Mouse (Mus musculus) heart, embryonic 14.5 days (tissue): ENCODE data around the gene Slc25a25. TPM values are rescaled to one million over a fixed set of nuclear protein-coding genes. Genes with fewer than 3 reads are reported as not detected.

Experiments
- ATAC-seq: fragments of 200-750 bp; cut with Nextera tagmentation; 2 replicates; pipeline ENCODE4 v1.8.0; 2017; ENCODE audit warnings: low read depth, moderate TSS enrichment; ENCODE audit not compliant: insufficient number of reproducible peaks, insufficient read depth, low FRiP score
- H3K27ac ChIP-seq, 2 experiments: fragments of 200-500 bp in 1 of 2; fragments of 300-500 bp in 1 of 2; sonication (generic) in 1 of 2; replicated peaks in 1 of 2; 2 replicates each; pipeline ENCODE4 v1.5.1; 2012 to 2014; ENCODE audit warnings: low read depth in 2 of 2, low read length in 2 of 2, control low read depth in 1 of 2, mild to moderate bottlenecking in 1 of 2, mixed read lengths in 1 of 2; ENCODE audit not compliant: control insufficient read depth in 1 of 2, insufficient read depth in 1 of 2
- H3K27me3 ChIP-seq: fragments of 300-500 bp; sonication (generic); 2 replicates; pipeline ENCODE4 v1.6.1; 2014; ENCODE audit warnings: mild to moderate bottlenecking, low read length, control low read depth; ENCODE audit not compliant: control insufficient read depth, insufficient read depth
- H3K36me3 ChIP-seq: fragments of 300-500 bp; sonication (generic); 2 replicates; pipeline ENCODE4 v1.6.1; 2014; ENCODE audit warnings: mild to moderate bottlenecking, control low read depth, low read length, mixed read lengths; ENCODE audit not compliant: control insufficient read depth, insufficient read depth
- H3K4me1 ChIP-seq, 2 experiments: fragments of 200-500 bp in 1 of 2; fragments of 300-500 bp in 1 of 2; sonication (generic) in 1 of 2; 2 replicates each; pipeline ENCODE4 v1.6.1; 2012 to 2014; ENCODE audit warnings: low read length in 2 of 2, control low read depth in 1 of 2, mixed read lengths in 1 of 2; ENCODE audit not compliant: control insufficient read depth in 2 of 2, insufficient read depth in 2 of 2
- H3K4me2 ChIP-seq: fragments of 300-500 bp; sonication (generic); 2 replicates; pipeline ENCODE4 v1.6.1; 2014; ENCODE audit warnings: mild to moderate bottlenecking, low read length
- H3K4me3 ChIP-seq, 2 experiments: fragments of 200-500 bp in 1 of 2; fragments of 300-500 bp in 1 of 2; sonication (generic) in 1 of 2; 2 replicates each; pipeline ENCODE4 v1.5.1; 2012 to 2014; ENCODE audit warnings: low read length in 2 of 2, mild to moderate bottlenecking in 2 of 2, control low read depth in 1 of 2, low read depth in 1 of 2, moderate library complexity in 1 of 2; ENCODE audit not compliant: control insufficient read depth in 1 of 2, insufficient read depth in 1 of 2
- H3K9ac ChIP-seq: fragments of 300-500 bp; sonication (generic); 2 replicates; pipeline ENCODE4 v1.6.1; 2014; ENCODE audit warnings: mild to moderate bottlenecking, low read length
- H3K9me3 ChIP-seq: fragments of 300-500 bp; sonication (generic); 2 replicates; pipeline ENCODE4 v1.6.1; 2016; ENCODE audit warnings: low read length, control low read depth; ENCODE audit not compliant: control insufficient read depth
- WGBS: fragments of 180-500 bp; shearing (Covaris S2); extraction: QIAGEN DNeasy Blood & Tissue Kit; methylation state at CpG from one replicate; pipeline ENCODE4 v1.1.7; 2014; 5-methylcytosine and 5-hydroxymethylcytosine counted together
- polyA plus RNA-seq: library from polyadenylated mRNA; unstranded; fragments of >200 nt; fragmentation: Nextera tagmentation; extraction: Ambion mirVana; gene quantifications from 2 replicates; pipeline ENCODE4 v1.2.1, GENCODE M21; 2014

Slc25a25 gene
- polyA plus RNA-seq, 1 experiment from 2014 or later, result 8.0 TPM

- no peaks in the 10 kb centered on the region for H3K9me3 ChIP-seq
- peak within 1 kb of the TSS; percentile 50 to 94 for H3K27ac ChIP-seq
- H3K4me1 ChIP-seq, result peaks cover 22 to 50% of the 10 kb centered on the region in 2 experiments
- H3K27me3 ChIP-seq, result no peaks in the 10 kb centered on the region
- H3K4me3 ChIP-seq, result peak within 1 kb of the TSS; percentile 64 to 82
- 0 out of 2 replicates have a peak, but pooled peaks cover 5% of the 10 kb centered on the region for H3K36me3 ChIP-seq
- peak within 1 kb of the TSS; percentile 94 for H3K4me2 ChIP-seq
- ATAC-seq, result no peak
- H3K9ac ChIP-seq, result peak within 1 kb of the TSS; percentile 87
- WGBS, result 71% methylated on average over 15 of the region's 15 CpGs
These were observed 1.2 kb downstream of the Slc25a25 start, which contains the start of gene Naif1 for GRCm38 (mm10) chr2:32449761-32450754. Gene Naif1, plus strand, starts transcription at chr2:32450457.

- peaks cover 13% of the 10 kb centered on the region; the same call in 1 of the 2 replicates for H3K36me3 ChIP-seq
- H3K4me2 ChIP-seq, result no peak overlapping the region
- H3K27me3 ChIP-seq, result no peaks in the 10 kb centered on the region
- no peak overlapping the region for H3K9ac ChIP-seq
- 81% methylated on average over 1 of the region's 1 CpGs for WGBS
- no peak for ATAC-seq
- no peaks in the 10 kb centered on the region for H3K9me3 ChIP-seq
- H3K4me1 ChIP-seq, result peaks cover 17 to 41% of the 10 kb centered on the region in 2 experiments
- H3K4me3 ChIP-seq, result no peak overlapping the region
- peak overlapping the region in 1 of 2 experiments; percentile 19; a peak in 1 of 4 replicates for H3K27ac ChIP-seq
These were observed 2.8 kb downstream of the Slc25a25 start for GRCm38 (mm10) chr2:32448480-32448879.

GRCm38 (mm10) chr2:32447264-32447936 lies 3.8 kb downstream of the Slc25a25 start:
- Histone ChIP-seq H3K27ac (peak overlapping the region; percentile 79 to 94), H3K27me3 (no peaks in the 10 kb centered on the region), H3K9me3 (no peaks in the 10 kb centered on the region), H3K4me2 (peak overlapping the region; percentile 52), H3K9ac (peak overlapping the region; percentile 64), H3K36me3 (peaks cover 13% of the 10 kb centered on the region; the same call in 1 of the 2 replicates), H3K4me3 (no peak overlapping the region), H3K4me1 (peaks cover 11 to 30% of the 10 kb centered on the region in 2 experiments)
- ATAC-seq, result no peak
- WGBS, result 30% methylated on average over 9 of the region's 9 CpGs

DNA sequence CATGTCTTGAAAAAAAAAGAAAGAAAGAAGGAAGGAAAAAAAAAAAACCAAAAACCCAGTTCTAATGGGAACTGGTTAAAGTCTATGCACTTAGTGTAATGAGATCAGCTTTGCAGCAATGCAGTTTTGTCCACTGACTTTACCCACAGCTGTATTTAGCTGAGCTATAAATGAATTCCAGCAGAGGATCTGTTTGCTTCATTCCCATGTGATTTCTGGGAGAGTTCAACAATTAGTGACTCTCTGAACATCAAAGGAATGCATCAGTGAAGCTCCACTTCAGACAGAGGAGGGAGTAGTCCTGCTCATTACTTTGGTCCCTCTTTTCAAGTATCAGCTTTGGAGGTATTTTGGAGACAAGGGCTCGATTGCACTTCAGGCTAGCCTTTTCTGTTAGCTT lies 5.7 kb downstream of the Slc25a25 start:
- no peak overlapping the region for H3K9ac ChIP-seq
- no peak for ATAC-seq
- no peak overlapping the region for H3K4me3 ChIP-seq
- H3K4me1 ChIP-seq, result peaks cover 7 to 25% of the 10 kb centered on the region in 2 experiments
- H3K9me3 ChIP-seq, result no peaks in the 10 kb centered on the region
- H3K27ac ChIP-seq, result no peak overlapping the region
- no peak overlapping the region for H3K4me2 ChIP-seq
- 61% methylated on average over 1 of the region's 1 CpGs for WGBS
- H3K36me3 ChIP-seq, result peaks cover 13% of the 10 kb centered on the region; the same call in 1 of the 2 replicates
- no peaks in the 10 kb centered on the region for H3K27me3 ChIP-seq

DNA sequence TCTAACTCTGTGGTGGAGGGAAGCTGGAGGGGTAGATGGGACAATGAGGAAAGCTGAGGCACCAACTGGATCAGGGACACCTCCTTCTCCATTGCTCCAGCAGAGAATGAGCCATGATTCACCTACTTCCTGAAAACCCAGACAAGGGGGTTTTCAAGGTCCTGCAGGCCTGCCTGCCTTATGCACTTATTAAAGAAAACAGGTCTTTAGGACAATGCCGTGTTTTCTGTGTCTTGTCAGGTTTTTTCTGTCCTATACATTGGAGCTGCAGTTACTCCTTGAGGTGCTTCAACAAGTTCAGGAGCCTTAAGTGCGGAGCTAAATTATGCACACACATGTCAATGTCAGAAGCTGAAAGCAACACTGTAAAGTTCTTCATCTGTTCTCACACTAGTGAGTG lies 9.7 kb downstream of the Slc25a25 start:
- H3K4me1 ChIP-seq, result peaks cover under 1 to 15% of the 10 kb centered on the region in 2 experiments
- 78% methylated on average over 2 of the region's 2 CpGs for WGBS

DNA sequence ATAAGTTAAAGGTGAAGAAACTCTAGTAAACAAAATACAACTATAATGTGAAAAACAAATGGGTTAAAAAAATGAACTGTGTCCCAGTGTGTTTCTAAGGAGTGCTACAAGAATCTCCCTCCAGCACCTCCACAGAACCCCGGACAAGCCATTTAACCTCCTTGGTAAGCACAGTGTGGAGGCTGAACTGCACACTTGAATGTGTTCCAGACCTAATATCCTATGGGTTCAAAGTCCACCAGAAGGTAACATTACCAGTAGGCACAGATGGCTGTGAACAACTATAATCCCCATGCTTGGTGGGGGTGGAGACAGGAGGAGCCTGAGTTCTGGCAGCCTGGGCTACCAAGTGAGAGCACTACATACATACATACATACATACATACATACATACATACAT lies 10.6 kb downstream of the Slc25a25 start:
- 83% methylated on average over 1 of the region's 1 CpGs for WGBS
- no peak overlapping the region for H3K9ac ChIP-seq
- ATAC-seq, result no peak

More for the DNA sequence above, 9.7 kb downstream of the Slc25a25 start:
- peaks cover 13% of the 10 kb centered on the region; the same call in 1 of the 2 replicates for H3K36me3 ChIP-seq
- no peak for ATAC-seq
- no peak overlapping the region for H3K4me3 ChIP-seq
- H3K27ac ChIP-seq, result no peak overlapping the region
- H3K9ac ChIP-seq, result no peak overlapping the region
- H3K27me3 ChIP-seq, result no peaks in the 10 kb centered on the region
- H3K9me3 ChIP-seq, result no peaks in the 10 kb centered on the region
- no peak overlapping the region for H3K4me2 ChIP-seq

GRCm38 (mm10) chr2:32440164-32440563 lies 11.1 kb downstream of the Slc25a25 start:
- peaks cover 0 to 15% of the 10 kb centered on the region in 2 experiments; a peak in 3 of 4 replicates for H3K4me1 ChIP-seq
- H3K4me3 ChIP-seq, result no peak overlapping the region
- no peaks in the 10 kb centered on the region for H3K9me3 ChIP-seq
- no peak overlapping the region for H3K9ac ChIP-seq
- 67% methylated on average over 2 of the region's 2 CpGs for WGBS
- H3K27ac ChIP-seq, result peak overlapping the region; percentile 0 to 27; a peak in 1 of 4 replicates
- ATAC-seq, result no peak
- no peaks in the 10 kb centered on the region for H3K27me3 ChIP-seq
- H3K36me3 ChIP-seq, result peaks cover 8% of the 10 kb centered on the region; the same call in 1 of the 2 replicates
- H3K4me2 ChIP-seq, result no peak overlapping the region

More for the DNA sequence above, 10.6 kb downstream of the Slc25a25 start:
- H3K27me3 ChIP-seq, result no peaks in the 10 kb centered on the region
- H3K4me3 ChIP-seq, result no peak overlapping the region
- H3K4me2 ChIP-seq, result no peak overlapping the region
- H3K36me3 ChIP-seq, result peaks cover 13% of the 10 kb centered on the region; the same call in 1 of the 2 replicates
- no peaks in the 10 kb centered on the region for H3K9me3 ChIP-seq
- H3K27ac ChIP-seq, result no peak overlapping the region
- H3K4me1 ChIP-seq, result peaks cover 0 to 15% of the 10 kb centered on the region in 2 experiments; a peak in 3 of 4 replicates
